Mouse (Mus musculus) liver, adult 2 months (tissue): ENCODE results near the gene Cdr1. TPM values are rescaled to one million over a fixed set of nuclear protein-coding genes. Genes with fewer than 3 reads are reported as not detected.
A peak's percentile ranks its signal among the peaks of the same experiment; 100 is the strongest.

Source experiments
- DNase-seq: peaks from one replicate; pipeline ENCODE4 v3.0.0-alpha.2; 2011; ENCODE audit warnings: low read depth, low spot score; ENCODE audit errors: extremely low read depth
- H3K27ac ChIP-seq: fragments of 200-500 bp; replicated peaks from 2 replicates; pipeline ENCODE4 v1.5.1; 2012; ENCODE audit warnings: low read depth, mild to moderate bottlenecking, control low read depth, inconsistent platforms, low read length; ENCODE audit not compliant: insufficient read depth
- H3K27me3 ChIP-seq: fragments of 200-500 bp; 2 replicates; pipeline ENCODE4 v1.6.1; 2012; ENCODE audit warnings: mild to moderate bottlenecking, moderate library complexity, low read length, inconsistent platforms; ENCODE audit not compliant: control insufficient read depth, insufficient read depth
- H3K36me3 ChIP-seq: fragments of 200-500 bp; 2 replicates; pipeline ENCODE4 v1.6.1; 2012; ENCODE audit warnings: low read length, inconsistent platforms; ENCODE audit not compliant: control insufficient read depth, insufficient read depth
- H3K4me1 ChIP-seq: fragments of 200-500 bp; 2 replicates; pipeline ENCODE4 v1.6.1; 2011; ENCODE audit warnings: low read length; ENCODE audit not compliant: control insufficient read depth, insufficient read depth
- H3K4me3 ChIP-seq: fragments of 200-500 bp; 2 replicates; pipeline ENCODE4 v1.5.1; 2011; ENCODE audit warnings: low read depth, mild to moderate bottlenecking, control low read depth, low read length, moderate library complexity; ENCODE audit not compliant: insufficient read depth
- H3K79me2 ChIP-seq: fragments of 200-500 bp; 2 replicates; pipeline ENCODE4 v1.6.1; 2012; ENCODE audit warnings: inconsistent platforms, mild to moderate bottlenecking, low read length, moderate library complexity; ENCODE audit not compliant: control insufficient read depth, insufficient read depth
- H3K9ac ChIP-seq: fragments of 200-500 bp; 2 replicates; pipeline ENCODE4 v1.6.1; 2012; ENCODE audit warnings: low read depth, mild to moderate bottlenecking, control low read depth, inconsistent platforms, low read length
- CTCF ChIP-seq: fragments of 200-500 bp; IDR thresholded peaks from 2 replicates; pipeline ENCODE4 v1.5.1; 2011; ENCODE audit warnings: low read depth, low read length, control low read depth
- POLR2A ChIP-seq: fragments of 200-500 bp; IDR thresholded peaks from 2 replicates; pipeline ENCODE4 v1.6.1; 2011; ENCODE audit warnings: low read length, control low read depth; ENCODE audit not compliant: insufficient read depth; ENCODE audit errors: extremely low read depth
- WGBS: fragments of 180-500 bp; shearing (Covaris S2); methylation state at CpG from one replicate; pipeline ENCODE4 v1.1.7; 2018; 5-methylcytosine and 5-hydroxymethylcytosine counted together
- polyA plus RNA-seq: library from polyadenylated mRNA; depleted of rRNA; stranded (reverse); fragments of >200 nt; gene quantifications from 2 replicates; pipeline ENCODE4 v1.2.3, GENCODE M21; 2012
- total RNA-seq: library from RNA; depleted of rRNA; stranded (reverse); fragments of >200 nt; gene quantifications from 2 replicates; pipeline ENCODE4 v1.2.3, GENCODE M21; 2014

Gene Cdr1
- total and polyA plus RNA-seq, 2 experiments: not detected

GRCm38 (mm10) chrX:61146569-61146968, 38.8 kb downstream of the Cdr1 start:
- Histone ChIP-seq H3K4me3 (no peak overlapping the region), H3K4me1 (no peaks in the 10 kb centered on the region; the same call in 1 of the 2 replicates), H3K27me3 (no peaks in the 10 kb centered on the region), H3K9ac (no peak overlapping the region), H3K79me2 (no peaks in the 10 kb centered on the region), H3K36me3 (no peaks in the 10 kb centered on the region), H3K27ac (no peak overlapping the region)
- TF ChIP-seq CTCF (no peak), POLR2A (no peak)
- WGBS: 49% methylated on average over 2 of the region's 2 CpGs
- no peak for DNase-seq

- Histone ChIP-seq H3K36me3 (no peaks in the 10 kb centered on the region), H3K9ac (no peak overlapping the region), H3K79me2 (no peaks in the 10 kb centered on the region), H3K4me1 (no peaks in the 10 kb centered on the region; the same call in 1 of the 2 replicates), H3K4me3 (no peak overlapping the region), H3K27me3 (no peaks in the 10 kb centered on the region), H3K27ac (peak overlapping the region; percentile 47; the same call in 1 of the 2 replicates)
- DNase-seq: peak; percentile 76
- TF ChIP-seq POLR2A: no peak
- TF ChIP-seq CTCF: no peak
- WGBS: 27% methylated on average over 2 of the region's 2 CpGs
Observed at GRCm38 (mm10) chrX:61145416-61145815, 39.9 kb downstream of the Cdr1 start.

GRCm38 (mm10) chrX:61134592-61134991, 50.8 kb downstream of the Cdr1 start:
- no peaks in the 10 kb centered on the region for H3K36me3 ChIP-seq
- H3K9ac ChIP-seq: no peak overlapping the region
- WGBS: 77% methylated on average over 4 of the region's 4 CpGs
- no peak overlapping the region for H3K27ac ChIP-seq
- H3K4me3 ChIP-seq: no peak overlapping the region
- H3K4me1 ChIP-seq: no peaks in the 10 kb centered on the region
- no peaks in the 10 kb centered on the region for H3K79me2 ChIP-seq
- TF ChIP-seq POLR2A (no peak), CTCF (peak; percentile 36; the same call in 1 of the 2 replicates)
- peak; percentile 4 for DNase-seq
- H3K27me3 ChIP-seq: no peaks in the 10 kb centered on the region
